Mouse (Mus musculus): ENCODE measurements around the gene Myl12a.

DNA sequence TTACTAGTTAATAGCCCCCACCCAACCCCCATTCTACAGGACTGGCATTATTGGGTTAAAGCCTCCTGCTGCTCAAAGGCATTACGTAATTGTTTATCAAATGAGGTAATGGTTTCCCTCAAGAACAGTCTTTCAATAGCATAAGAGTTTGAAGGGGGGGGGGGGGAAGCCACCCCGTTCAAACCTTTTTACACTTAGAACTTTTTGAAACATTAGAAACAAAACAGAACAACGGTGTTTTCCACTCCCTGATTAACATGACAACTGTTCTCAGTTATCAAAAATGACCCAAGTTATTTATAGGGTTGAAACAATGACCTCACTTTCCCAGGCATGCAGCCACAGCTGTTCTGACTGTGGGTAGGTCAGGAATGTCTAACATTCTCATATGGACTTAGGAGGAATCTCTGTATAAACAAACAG is 9.3 kb downstream of the Myl12a start:
- no peak for TF ChIP-seq GATA1 (IDR thresholded peaks at IDR 0.05; ENCODE audit: low read length)
- no peak for TF ChIP-seq TAL1 (IDR thresholded peaks at IDR 0.05; ENCODE audit: low read length)
